Mouse (Mus musculus) T-cell, adult 2 months (primary cell): Measurements from ENCODE around the gene Ptpn14.
A peak's percentile ranks its signal among the peaks of the same experiment; 100 is the strongest.
"Not testable (repeated sequence)": the region's sequence is repeated elsewhere in the genome, so short reads cannot be mapped to it uniquely, and the experiment has no call there.

Experiments used
- DNase-seq: peaks from one replicate; pipeline ENCODE4 v3.0.0; 2022; ENCODE audit warnings: low spot score

Gene Ptpn14

DNA sequence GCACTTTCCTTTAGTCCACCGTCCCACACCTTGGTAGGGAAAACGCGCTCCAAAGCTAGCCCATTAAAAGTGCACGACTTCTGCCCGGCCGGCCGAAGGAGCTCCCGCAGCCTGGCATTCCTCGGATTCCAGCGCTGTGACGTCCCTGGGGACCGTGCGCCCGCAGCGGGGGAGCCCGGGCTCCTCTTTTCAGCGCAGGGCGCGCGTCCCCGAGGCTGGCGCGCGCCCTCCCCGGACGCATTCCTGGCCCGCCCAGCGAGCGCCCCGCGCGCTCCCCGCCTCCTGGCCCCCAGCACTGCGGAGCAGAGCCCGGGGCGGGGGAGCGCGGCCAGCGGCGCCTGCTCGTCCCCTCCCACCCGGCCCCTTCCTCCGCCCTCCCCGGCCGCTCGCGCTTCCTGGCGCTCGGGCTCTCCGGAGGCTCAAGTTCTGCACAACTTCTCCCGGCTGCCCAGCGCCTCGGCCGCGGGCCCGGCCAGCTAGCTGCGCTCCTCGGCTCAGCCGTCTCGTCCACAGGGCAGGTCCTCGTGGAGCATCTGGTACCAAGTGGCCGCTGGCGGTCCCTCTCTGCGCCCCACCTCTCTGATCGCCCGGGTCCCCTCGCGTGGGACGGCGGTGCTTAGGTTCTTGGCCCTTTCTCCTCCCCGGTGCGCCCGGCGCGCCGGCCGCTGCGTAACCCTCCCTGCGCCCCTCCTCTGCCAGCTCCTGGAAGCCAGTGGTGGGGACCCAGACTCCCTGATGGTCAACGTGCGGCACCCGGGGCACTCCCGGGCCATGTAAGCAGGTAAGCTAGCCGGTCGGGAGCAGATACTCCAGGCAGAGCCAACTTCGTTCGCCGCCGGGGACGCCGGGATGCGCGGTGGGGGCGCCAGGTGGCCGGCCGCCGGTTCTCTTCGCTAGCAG lies at the start of gene Ptpn14:
Ptpn14 (plus strand) TSS at position 385 of the 900 bp plus-strand sequence.
- DNase-seq: no peak

DNA sequence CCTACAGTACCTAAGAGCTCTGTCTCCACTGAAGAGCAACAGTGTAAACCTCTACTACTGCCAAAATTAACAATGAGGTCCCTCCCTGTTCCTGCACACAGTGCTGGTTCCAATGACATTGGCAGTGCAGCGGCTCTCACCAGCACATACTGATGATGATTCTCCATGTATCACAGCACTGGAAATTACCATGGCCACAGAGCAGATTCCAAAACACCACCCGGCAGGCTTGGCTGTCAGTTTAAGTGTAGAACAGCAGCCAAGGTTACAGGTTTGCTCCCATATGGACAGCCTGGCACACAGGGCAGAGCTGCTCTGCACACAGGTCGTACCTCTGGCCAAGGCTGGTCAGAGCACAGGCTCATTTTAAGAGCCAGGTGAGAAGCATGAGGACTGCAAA lies 48.5 kb upstream of the Ptpn14 start:
- DNase-seq: no peak

DNA sequence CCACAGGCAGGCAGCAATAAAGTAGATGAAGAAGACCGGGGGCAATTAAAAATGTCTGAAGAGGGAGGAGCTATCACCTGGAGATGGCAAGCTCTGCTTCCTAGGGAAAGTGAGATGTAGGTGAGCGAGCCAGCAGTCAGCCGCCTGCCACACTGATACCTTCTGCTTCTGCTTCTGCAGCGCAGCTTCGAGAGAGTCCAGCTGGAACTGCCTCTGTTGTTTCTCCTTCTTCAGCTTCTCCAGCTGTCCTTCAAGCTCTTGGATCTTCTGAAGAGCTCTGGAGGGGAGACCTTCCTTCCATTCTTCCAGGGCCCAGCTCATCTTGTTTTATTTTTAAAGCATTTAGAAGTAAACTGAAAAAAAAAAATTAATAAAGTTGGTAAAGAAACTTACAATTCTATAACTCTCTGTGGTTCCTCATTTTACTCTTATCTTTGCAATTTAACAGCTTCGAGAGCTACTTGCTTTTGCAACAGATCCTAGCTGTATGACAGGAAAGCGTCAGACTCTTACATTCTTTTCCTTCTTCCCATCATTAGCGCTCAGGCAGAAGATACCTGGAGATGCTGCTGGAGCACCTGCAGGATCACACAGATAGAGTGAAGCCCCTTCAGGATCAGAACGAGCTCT lies 43.2 kb upstream of the Ptpn14 start:
- DNase-seq: no peak

DNA sequence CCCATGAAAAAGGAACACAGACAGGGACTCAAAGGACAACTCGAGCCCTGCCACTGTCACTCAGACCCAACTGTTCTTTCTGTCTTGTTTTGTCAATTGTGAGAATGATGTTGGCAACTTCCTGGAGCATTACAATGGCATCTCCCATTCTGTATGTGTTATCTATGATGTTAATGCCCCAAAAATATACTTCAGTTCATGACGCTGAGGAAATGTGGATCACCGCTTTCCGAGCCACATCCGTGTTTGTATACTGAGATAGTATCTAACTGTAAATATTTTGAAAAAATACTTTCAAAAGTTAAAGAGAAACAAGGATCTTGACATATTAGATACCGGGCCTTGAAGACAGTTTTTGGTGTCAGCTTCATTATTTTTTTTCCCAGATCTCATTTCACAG lies 42.0 kb upstream of the Ptpn14 start:
- no peak for DNase-seq

DNA sequence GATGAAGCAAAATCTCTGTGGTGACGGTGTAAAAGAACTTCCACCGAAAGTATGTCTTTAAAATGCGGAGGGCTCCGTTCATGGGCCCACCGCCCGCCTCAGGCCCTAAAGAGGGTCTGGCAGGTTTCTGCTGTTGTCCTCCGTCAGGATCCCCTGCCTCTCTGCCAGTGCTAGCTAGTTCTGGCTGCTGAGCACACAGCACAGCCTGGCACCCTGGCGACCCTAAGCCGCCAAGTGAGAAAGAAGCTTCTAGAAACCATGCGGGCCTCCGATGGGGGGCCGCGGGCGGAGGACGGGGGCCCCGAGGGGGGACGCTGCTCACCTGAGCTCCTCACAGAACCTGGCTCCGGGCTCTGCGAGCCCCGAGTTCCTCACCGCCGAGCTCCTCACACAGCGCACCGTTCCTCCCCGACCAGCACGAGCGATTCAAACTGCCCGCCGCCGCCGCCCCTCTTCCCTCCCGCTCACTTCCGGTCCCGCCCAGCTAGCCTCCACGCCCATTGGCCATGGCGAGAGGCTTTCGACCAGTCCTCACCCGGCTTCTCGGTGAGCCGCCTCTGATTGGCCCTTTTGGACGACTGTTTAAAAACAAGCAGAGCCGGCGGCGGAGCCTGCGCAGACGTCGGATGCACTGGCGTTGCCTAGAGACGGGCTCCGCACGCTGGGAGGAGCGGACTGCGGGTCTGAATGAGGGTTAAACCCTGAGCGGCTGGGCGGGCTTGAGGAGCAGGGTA lies 40.2 kb upstream of the Ptpn14 start, which contains the start of gene Cenpf:
Cenpf (minus strand) TSS at position 433 of the 734 bp plus-strand sequence.
- peak; percentile 98 for DNase-seq

DNA sequence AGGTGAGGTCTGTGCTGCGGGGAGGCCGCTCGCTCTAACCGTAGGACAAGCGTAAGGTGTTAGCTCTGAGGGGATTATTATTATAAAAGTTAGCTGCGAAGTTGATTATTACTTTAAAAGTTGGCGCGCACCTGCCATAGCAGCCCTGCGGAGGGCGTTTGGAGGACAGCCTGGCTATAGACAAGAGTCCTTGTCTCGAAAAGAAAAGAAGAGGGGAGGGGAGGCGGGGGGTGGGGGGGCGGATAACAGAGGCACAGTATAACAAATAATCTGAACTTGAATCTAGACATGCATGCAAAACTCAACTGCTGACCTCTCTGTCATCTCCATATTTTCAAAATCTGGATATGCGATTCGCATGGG lies 39.7 kb upstream of the Ptpn14 start:
- DNase-seq: no peak

DNA sequence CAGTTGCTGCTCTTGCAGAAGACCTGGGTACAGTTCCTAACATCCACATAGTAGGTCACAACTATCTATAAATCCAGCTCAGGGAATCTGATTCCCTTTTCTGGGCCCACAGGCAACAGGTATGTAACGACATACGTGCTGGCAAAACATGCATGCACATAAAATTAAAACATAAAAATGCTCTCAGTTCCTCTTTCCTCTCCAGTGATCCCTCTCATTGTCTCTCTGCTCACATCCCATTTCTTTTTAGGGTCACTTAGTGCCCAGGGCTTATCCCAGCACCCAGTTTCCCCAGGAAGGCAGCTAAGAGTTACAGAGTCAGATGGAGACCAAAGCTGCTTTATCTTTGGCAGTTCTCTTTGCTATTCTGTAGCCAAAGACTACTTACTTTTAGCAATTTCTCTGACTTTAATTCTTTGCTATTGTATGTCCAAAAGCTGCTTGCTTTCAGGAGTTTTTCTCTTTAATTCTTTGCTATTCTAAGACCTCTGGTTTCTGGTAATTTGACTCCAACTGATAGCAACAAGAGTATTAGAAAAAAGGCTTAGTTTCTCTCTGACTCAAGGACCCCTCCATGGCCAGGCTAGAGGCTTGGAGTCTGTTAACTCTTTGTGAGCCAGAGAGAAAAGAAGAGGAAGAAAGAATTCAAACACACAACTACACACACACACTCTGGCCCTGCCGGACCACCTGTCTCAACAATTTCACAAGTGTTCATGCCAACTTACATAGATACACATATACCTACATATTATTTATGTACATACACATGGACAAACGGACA lies 38.8 kb upstream of the Ptpn14 start:
- DNase-seq: no peak

DNA sequence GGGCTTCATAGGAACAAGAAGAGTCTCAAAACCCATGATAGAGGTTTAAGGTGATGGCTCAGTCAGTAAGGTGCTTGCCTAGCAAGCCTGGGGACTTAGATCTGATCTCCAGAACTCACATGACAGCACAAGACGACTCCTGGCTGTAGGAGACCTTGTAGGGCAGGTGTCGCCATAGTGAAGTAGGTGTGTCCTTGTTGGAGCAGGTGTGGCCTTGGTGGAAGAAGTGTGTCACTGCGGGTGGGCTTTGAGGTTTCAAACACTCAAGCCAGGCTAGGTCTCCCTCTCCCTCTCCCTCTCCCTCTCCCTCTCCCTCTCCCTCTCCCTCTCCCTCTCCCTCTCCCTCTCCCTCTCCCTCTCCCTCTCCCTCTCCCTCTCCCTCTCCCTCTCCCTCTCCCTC lies 35.6 kb upstream of the Ptpn14 start:
- not testable (repeated sequence) for DNase-seq

DNA sequence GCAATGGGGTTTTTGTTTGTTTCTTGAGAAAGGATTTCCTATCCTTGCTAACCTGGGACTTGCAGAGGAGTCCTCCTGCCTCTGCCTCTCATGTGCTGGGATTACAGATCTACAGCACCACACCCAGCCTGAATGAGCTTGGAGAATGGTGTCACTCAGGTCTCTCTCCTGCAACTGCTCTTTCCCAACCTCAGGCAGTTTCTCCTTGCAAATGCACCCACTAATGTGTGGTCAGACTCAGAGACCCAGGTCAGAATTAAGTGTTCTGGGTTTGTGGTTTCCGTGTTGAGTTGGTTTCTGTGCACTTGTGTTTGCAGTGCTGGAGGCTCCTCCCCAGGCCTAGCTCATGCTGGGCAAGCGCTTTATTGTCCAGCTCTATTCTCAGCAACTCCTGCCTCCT lies 33.7 kb upstream of the Ptpn14 start:
- no peak for DNase-seq

DNA sequence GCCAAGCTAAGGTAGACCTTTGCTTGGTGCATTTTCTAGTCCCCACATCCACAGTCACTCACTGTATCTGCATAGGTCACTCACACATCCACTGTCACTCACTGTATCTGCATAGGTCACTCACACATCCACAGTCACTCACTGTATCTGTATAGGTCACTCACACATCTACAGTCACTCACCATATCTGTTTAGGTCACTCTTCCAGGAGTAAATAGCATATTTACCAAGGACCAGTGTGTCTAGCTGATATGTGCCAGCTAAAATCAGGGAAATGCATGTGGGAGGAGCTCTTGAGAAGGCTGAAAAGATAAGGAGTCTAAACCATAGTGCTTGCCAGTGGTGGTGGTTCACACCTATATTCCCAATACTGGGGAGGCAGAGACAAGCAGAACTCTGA lies 32.7 kb upstream of the Ptpn14 start:
- no peak for DNase-seq

DNA sequence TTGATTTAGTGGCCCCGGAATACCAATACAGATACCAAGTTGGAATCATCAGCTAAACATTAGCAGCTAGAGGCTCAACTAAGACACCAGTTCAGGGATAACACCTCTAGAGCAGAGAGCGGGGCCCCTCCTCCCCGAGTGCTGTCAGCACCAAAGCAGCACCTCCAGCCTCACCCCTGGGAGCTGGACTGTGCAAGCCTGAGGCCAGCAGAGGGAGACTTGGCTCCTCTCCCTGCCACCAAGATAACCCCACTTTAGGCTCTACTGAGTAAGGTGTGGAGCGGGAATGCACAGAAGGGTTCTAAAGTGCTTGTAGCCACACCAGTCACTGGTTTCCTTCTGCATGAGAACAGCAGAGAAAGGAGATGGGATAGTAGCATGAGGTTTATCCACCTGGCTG lies 29.7 kb upstream of the Ptpn14 start:
- no peak for DNase-seq

DNA sequence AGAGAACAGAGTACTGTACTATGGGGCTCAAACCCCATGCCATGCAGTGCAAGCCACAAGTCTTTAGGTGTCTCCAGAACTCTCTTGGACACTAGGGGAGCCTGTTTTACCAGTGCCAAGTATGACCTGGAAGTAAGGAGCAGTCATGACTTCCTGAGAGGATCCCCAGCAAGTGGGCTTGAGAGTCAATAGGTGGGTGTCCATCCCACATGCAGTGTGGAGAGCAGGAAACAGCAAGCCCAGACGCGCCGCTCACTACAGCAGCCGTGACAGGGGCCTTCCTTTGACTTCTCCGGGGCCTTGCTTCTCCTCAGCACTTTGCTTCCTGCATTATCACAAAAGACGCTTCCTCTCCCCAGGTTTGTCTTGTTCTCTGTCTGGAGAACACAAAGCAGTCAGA lies 27.9 kb upstream of the Ptpn14 start:
- no peak for DNase-seq

DNA sequence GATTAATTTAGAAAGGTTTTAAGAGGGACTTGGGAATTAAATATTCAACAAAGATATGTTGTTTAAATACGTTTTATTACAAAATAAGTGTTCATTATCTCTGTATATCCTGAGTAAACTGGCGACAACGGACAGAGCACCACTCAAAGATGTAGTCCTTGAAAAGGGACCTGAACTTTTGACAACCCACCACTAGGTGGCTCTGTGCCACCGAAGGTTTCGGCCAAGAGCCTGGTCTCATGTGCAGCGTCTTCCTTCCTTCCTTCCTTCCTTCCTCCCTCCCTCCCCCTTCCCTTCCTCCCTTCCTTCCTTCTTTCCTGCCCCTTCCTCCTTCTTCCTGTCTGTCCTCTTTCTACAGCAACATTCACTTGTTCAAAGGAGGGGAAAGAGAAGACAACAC lies 27.1 kb upstream of the Ptpn14 start:
- peak; percentile 39 for DNase-seq

DNA sequence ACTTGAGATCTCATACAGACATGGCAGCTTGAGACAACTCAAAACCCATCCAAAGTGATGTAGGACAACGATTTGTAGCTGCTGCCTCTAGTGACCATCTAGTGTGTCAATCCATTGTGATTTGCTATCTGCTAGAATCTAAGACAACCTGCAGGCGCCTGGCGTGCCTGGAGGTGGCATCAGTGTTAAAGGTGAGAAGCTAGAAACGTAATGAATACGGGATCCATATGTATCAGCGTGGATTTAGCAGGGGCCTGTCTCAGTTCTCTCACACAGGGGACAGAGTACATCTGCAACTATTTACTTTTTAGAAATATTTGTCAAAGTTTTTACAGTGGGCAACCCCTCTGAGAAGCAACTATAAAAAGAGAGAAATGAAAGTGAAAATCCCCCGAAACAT lies 24.9 kb upstream of the Ptpn14 start:
- peak; percentile 6 for DNase-seq

DNA sequence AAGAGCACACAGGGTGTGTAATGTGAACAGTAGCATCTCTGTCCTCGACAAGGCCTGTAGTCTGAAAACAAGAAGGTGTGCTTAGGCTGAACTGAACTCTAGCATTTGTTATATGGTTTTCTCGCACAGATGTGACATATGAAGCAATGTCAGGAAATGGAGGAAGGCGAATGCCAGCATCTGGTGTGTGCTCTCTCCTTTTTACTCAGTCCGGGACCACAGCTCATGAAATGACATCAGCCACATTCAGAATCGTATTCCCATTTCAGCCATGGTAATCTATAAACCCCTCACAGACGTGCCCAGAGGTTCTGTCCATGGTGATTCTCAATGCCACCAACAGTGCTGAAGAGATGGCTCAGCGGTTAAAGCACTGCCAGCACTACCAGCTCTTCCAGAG lies 24.5 kb upstream of the Ptpn14 start:
- DNase-seq: no peak

DNA sequence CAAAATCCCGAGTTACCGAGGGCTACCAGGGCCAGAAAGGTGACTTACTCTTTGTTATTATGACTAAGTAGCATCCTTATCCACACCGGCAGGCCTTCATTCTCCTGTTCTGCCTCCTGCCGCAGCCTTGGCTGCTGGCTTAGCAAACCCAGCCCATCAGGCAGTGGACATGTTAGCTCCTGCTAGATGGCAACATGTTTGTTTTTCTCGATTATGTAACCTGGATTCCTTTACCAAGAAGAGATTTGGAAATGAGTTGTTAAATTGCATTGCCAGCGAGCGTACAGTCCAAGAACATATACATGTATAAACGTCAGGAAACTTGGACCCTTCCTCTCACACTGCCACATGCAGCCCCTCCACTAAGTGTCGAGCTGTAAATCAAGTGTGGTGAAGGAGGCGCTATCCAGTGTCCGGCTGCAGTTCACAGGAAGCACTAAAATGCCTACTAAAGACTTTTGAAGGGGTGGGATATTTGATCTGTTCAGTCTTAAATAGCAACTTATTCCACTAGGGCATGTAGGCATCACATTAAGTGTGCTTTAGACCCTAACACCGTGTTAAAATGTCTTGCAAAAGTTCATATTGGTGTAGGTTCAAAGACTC lies 21.9 kb upstream of the Ptpn14 start:
- no peak for DNase-seq

DNA sequence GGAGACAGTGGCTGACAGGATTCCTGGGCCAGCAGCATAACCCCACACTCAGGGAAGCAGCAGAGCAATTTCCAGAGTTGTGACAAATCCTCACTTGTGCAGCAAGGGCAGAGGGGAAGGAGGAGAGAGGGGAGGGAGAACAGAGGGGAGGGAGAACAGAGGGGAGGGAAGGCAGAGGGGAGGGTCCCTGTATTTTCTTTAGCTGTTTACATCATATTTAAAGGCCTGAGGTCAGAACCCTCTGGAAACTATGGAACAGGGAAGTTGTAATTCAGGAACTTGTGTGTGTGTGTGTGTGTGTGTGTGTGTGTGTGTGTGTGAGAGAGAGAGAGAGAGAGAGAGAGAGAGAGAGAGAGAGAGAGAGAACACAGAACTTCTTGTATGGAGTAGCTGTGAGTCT lies 21.1 kb upstream of the Ptpn14 start:
- DNase-seq: no peak

DNA sequence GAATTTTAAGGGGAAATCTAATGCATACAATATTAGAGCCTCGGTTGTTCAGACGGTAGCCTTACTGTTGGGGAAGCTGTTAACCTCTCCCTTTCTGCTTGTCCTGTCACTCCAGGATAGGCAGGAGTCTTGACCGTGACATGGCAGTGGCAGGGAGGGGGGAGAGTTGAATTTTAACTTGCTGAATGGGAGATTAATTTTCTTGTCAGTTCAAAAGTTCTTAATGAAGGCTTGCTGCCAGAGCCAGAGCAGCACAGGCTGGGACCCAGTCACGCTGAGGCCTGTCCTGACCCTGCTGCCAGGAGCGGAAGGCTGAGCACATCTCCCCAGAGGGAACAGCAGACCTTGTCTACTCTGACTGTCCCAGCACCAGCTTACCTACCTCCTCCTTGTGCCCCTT lies 20.6 kb upstream of the Ptpn14 start:
- no peak for DNase-seq

DNA sequence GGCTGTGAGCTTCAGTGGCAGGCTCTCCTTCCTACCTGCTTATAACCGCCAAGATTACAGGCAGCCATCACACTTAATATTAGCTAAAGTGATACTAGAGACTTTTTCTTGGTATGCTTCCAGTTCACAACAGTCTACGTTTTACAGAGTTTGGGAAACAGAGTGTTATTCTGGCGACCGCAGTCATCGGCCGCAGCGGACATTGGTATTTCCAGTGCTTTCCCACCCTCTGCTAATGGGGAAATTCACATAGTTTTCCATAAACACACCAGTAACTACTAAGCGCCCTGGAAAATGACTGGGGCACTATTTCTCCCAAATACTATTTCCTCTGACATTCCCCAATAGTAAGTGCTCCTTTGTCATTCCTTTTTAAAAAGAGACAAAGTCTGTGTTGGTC lies 19.1 kb upstream of the Ptpn14 start:
- no peak for DNase-seq

DNA sequence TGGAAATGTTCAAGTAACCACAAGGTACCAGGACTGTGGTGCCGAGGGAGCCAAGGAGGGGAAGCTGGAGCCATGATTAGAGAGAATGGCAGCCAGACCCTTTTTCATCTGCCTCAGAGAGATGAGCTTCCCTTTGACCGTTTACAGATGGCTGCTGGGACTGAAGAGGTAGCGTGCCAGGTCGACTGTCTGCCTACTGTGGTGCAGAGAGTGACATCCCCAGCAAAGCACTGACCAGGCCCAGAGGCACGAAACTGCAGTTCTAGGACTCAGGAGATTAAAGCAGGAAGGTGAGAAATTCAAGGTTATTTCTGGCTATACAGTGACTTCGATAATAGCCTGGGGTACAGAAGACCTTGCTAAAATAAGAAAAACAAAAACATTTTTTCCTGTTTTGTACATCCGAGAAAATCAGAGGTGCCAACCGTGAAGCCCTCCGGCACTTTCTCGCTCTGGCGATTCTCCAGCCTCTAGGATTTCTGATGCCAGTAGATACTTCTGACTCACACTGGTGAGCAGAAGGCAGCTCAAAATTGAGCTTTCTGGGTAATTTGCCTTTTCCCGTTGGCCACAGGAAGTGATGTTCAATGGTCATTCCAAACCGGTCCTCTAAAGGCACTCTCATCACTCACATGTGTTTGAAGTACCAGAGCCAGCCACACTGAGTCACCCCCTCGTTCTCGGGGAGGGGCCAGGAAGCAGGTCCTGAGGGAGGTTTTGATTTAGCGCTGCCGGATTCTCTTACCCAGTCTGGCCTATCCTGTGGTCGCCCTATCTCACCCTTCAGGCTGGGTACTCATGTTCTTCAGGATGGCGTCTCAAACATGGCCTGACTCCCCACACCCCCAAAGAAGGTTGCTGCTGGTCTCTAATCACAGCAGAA lies 11.9 kb upstream of the Ptpn14 start:
- DNase-seq: no peak

DNA sequence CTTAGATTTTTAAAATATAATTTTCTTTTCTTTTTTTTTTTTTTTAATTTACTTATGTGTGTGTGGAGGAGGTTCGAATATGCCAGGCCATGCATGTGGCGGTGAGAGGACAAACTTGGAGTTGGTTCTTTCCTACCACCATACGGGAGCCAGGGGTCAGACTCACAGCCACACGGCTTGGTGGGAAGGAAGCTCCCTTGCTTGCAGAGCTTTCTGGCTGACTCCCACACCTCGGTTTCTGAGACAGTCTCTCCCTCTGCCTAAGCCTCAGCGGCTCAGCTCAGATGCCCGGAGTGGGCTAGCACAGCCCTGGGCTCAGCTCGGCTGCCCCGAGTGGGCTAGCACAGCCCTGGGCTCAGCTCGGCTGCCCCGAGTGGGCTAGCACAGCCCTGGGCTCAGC lies 10.5 kb upstream of the Ptpn14 start:
- no peak for DNase-seq
